Mouse (Mus musculus): Measurements from ENCODE around the gene Plk3.

Gene Plk3

DNA sequence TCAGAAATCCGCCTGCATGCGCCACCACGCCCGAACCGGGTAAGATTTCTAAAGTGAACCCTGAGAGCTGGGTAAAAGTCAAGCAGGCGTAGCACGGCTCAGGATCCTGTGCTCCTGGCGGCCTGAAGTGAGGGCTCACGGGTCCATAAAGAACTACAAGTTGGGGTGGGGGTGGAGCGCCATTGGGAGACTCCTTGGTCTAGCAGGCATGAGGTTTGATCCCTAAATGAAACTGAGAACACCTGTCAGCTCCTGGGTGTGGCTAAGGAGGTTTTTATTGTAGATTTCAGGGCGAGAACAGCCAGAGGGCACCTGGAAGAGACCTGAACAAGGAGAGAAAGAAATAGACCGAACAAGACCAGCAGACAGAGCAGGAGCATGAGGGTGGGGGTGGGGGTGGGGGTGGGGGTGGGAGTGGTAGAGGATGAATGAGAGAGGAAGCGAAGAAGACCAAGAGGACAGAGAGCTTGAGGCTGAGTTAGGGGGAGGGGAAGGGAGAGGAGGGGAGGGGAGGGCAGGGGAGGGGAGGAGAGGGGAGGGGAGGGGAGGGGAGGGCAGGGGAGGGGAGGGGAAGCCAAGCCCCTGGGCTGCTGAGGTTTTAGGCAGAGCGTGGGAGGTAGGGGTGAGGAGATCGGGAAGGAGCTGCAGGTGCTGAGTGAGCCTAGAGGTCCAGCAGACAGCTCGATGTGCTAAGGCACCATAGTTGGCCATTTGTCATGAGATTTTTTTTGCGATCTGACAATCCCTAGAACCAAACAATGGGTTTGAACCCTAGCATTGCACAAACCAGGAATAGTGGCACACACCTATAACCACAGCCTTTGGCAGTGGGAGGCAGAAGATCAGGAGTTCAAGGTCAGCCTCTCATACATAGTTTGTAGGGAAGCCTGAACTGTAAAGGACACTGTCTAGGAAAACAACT, 4.8 kb upstream of the Plk3 start:
- no peak for DNase-seq (ENCODE audit: low spot score)

DNA sequence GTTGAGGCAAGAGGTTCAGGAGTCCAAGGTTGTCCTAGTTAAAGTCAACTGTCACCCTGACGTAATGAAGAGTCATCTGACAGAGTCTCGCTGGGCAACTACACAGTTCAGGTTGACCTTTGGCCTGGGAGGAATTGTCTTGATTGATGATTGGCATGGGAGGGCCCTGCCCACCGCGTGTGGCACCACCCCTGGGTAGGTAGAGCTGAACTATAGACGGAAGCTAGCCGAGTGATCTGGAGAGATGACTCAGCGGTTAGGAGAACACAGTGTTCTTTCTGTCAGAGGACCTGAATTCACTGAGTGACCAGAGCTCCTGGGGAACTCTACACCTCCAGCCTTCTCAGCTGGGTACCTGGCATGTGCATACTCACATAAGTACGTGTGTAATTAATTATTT, 2.3 kb upstream of the Plk3 start:
- no peak for DNase-seq (ENCODE audit: low spot score)

DNA sequence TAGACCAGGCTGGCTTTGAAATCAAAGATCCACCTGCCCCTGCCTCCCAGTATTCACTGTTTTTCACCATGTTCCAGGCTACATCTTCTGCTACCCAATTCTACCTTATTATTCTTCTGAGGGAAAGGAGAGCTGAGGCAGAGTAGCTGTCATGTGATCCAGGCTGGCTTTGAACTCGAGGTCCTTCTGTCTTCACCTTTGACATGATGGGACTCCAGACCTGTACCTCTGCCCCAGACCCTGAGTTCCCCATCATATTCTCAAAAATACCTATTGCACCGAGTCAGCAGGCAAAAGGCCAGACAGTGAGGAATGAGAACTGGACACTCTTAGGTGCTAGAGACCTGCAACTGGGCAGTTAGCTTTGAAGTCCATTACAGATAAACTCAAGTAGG, 835 bp upstream of the Plk3 start:
- DNase-seq (ENCODE audit: low spot score) = no peak

DNA sequence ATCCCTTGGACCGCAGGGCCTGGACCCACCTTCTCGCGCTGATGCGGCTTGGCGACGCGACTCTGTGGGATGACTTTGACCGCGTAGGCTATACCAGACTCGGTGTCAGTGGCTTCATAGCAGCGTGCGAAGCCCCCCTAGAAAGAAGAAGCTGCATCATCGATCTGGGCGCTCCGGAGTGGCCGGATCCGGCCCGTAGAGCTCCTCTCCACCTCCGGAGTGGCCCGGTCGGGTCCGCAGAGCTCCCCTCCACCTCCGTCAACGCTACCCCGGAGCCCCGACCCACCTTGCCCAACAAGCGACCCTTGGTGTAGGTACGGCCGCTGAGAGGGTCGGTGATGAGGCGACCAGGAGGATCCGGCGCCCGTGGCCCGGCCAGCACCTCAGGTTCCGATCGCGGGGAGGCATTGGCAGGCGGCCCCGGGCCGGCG, 382 bp downstream of the Plk3 start:
- no peak for DNase-seq (ENCODE audit: low spot score)

DNA sequence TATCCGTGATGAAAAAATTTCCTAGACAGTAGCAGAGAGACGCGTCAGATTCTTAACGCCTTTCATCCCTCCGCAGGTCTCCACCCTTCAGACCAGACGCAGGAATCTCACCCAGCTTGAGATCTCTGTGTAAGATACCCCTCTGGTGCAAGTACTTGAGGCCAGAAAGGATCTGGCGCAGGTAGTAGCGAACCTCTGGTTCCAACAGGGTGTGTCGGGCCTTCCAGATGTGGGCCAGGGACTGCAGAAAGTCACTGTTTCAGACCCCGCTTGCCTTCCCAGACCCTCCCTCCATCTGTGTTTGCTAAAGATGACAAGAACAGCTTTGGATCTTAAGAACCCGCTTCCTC, 994 bp downstream of the Plk3 start:
- no peak for DNase-seq (ENCODE audit: low spot score)

DNA sequence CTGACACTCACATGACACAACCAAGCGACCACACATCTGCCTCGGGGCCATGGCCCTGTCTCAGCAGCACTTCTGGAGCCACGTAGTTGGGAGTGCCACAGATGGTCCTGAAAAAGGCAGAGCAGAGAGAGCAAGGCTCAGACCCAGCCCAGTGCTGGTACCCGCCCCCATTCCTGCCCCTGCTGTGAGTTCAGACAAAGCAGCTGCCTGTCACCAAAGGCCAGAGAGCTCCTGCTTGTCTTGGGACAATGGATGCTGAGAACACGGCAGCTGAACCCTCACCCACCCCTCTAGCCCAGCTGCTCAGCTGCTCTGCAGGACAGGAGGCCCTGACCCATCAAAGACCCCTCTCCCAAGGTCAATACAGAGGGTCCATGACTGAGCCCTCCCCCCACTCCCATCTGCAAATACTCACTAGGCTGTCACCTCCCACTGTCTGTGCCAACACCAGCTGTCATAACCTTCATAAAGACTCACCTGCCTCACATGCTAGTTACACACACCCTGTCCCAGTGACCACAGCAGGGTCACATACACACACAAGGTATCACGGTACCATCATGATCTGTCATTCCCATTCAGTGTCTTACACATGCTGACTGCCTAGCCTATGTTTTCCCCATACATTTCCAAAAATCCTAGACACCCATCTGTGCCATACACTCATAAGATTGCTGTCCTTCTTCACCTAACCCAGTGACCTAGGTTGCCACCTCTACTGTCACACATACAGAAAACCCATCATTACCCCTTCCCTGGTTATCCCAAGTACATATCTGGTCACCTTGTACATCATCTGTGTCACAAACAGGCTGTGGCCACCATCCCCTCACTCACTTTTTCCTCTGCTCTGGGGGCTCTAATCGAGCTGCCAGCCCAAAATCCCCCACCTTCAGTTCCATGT, 1.6 kb downstream of the Plk3 start:
- DNase-seq (ENCODE audit: low spot score) = no peak

DNA sequence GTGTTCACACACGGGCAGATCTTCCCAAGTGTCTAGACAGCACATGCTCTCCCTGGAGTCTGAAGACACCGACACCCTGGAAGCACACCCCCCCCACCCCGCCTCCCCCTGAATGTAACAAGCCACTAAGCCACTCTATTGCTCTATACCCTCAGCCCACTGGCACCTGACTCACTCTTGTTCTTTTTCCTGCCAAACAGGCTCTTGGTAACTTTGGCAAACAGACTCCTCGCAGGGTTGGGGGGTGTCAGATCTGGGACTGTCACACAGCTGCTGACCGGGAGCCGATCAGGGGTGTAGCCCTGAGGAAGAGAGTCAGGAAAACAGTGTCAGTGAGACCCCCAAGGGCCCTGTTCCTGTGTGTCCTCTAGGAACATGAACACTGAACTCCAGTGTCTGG, 2.6 kb downstream of the Plk3 start:
- DNase-seq (ENCODE audit: low spot score) = no peak

DNA sequence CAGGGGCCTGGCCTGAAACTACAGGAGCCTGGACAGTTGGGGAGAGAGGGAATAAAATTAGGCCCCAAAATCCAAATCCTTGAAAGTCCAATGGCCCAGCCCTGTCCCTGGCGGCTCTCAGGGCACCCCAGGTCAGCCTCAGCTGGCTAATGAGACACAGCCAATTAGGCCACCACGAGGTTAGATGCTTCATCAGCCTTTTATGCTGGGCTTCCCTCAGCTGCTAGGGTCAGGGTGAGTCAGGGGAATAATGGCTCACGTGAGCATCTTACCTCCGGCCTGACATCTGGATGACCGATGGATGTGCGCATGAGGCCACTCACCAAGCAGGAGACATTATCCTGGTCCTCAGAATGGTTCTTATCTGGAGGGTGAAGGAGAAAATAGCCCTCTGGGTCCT, 3.0 kb downstream of the Plk3 start:
- no peak for DNase-seq (ENCODE audit: low spot score)

DNA sequence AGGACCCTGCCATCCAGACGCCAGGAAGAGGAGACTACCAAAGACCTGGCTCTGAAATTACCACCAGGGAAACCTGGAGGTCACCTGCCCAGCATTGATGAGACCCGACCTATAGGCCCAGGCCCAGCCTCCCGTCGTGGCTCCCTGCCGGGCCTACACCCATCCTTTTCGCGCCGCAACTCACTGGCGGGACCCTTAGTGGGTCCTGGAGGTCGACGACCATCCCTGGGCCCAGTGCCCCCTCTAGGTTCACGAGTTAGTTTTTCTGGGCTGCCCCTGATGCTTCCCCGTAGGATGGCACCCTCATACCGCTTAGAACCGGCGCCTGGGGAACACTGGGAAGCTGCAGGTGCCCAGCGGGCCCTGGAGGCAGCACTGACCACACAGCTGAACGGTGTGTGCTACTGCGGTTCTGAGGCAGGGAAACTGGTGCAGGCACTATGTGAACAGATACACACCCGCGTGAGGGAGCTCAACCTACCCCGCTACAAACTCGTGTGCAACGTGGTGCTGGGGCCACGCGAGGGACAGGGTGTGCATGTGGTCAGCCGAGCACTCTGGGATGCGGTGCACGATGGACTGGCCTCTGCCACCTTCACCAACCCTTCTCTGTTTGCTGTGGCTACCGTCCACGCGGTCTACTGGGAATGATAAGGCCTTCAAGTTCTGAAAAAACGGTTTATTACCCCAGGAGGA, 5.6 kb downstream of the Plk3 start:
- no peak for DNase-seq (ENCODE audit: low spot score)

DNA sequence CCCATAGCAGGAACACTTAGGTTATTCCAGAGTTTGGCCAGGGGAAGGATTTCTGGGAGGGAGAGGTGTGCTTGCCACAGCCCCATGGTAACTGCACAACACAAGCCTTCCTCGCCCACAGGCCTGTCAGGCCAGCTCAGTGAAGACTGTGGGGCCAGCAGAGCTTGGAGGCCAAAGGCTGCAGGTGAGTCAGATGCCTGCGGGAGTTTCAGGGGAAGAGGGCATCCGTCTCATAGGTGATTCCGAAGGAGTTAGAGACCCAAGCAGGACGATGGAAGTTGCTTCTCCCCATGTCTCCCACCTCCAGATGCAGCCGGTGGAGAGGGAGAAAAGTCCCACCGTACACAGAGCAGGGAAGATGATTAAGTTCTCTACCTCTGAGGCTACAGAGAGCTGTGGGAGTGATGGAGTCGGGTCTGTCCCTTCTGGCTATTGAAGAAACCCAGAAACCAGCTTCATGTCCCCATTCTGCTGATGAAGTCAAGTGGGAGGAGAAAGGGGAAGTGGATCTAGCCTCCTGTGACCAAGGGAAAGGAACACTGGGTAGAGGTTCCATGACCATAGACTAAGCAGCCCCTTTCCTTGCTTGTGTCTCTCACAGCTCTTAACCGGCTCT, 7.0 kb downstream of the Plk3 start, which contains the start of gene Tctex1d4:
Gene Tctex1d4 (plus strand): TSS at position 120 of the 616 bp plus-strand sequence.
- peak; percentile 42 for DNase-seq (ENCODE audit: low spot score)

DNA sequence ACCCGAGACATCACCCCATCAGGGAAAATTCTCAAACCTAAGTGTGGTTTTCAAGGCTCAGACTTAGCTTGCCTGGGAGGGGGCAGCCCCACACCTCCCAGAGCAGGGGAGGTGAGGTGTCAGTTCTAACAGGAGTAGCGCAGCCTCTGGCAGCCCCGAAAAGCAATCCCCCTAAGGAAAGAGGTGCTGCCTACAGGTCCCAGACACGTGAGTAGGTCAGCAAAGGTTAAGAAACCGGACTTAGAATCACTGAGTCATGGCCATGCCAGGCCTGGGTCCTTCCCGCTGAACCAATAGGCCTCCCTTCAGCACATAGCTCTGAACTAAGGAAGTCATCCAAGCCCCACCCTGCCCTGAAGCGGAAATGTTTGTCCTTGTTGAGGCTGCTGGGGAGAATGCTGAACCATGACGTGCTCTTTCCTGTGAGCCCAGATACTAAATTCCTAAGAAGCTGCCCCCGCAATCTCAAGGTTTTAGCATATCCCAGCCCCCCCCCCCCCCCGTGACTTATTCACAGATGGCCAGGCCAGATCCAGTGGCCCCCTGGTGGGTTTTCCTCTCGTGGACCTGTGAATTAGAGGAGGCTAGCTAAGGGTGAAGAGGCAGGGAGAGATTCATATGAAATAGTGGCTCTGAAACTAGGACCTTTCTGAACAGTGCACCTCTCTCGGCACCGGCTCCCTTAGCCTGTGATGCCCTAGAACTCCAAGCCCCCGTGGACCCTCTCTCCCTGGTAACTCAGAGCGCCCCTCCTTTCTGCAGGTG, 7.7 kb downstream of the Plk3 start:
- peak; percentile 67 for DNase-seq (ENCODE audit: low spot score)

DNA sequence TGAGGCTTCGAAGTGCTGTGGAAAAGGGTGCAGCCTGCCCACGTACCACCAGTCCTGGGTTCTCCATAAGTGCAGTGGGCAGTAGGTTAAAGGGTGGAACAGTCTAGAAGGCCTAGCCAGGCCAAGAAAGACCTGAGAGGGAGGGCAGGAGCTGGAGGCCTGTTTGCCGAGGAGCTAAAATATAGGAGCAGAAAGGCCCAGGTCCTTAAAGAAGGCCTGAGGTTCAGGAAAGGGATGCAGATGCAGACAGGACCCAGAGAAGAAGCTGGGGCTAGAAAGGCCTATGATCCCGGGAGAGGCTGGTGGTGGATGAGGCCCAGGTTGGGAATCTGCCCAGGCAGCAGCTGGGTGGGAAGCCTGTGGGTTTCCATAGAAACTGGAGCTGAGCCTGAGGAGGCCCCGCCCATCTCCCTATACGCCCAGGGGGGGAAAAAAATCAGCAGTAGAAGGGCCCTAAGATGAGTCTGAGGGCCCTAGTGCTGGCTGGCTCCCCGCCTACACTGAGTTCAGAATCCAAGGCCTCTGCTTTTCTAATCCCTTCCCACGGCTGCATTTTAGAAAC, 8.3 kb downstream of the Plk3 start, which contains the start of gene Btbd19:
Gene Btbd19 (minus strand): TSS at position 378 of the 562 bp plus-strand sequence.
- peak; percentile 84 for DNase-seq (ENCODE audit: low spot score)

DNA sequence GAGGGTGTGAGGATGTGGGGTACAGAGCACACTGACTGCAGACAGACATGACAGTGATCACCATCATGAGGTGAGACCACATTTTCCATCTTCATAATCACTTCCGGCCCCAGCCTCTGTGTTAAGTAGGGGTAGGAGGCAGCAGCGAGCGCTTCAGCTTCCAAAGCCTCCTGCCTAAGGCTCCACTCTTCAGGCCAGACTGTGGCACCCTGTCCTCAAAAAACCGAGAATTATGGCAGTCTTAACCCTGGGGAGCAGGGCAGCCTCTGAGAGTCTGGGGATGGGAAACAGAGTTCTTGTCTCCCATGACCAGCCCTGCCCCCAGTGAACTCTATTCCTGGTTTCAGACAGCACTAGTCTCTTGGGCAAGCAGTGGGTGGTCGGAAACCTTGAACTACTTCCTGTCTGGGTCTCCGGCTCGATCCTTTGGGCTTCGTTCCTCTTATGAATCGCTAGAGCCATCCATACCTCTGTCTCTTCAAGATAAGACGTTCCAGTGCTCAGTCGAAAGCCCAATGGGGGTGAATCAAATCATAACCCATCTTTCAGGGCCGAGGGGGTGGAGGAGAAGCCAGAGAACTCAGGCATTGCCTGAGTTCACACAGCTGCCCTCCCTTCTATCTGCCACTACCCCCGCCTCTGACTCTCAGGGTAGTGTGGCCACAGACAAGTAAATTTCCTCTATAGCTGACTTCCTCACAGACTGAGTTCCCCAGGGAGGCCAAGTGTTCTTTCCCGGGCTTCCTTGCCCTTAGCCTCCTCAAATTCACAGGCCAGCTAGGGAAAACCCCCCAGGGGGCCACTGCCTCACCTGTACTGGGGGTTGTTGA, 9.0 kb downstream of the Plk3 start:
- DNase-seq (ENCODE audit: low spot score) = no peak

DNA sequence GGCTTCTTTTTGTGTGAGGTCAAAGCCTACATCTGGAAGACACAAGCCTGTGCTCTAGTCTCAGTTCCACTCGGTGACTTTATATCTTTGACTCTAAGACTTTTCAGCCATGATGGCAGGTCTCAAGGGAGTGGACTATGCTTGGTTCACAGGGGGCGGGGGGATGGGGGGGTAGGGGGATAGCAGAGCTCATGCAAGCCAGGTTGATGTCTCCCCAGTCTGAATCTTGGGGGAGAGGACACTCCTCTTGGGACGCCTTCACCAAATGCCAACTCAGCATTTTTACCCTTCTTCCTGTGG, 9.6 kb downstream of the Plk3 start:
- DNase-seq (ENCODE audit: low spot score) = no peak

DNA sequence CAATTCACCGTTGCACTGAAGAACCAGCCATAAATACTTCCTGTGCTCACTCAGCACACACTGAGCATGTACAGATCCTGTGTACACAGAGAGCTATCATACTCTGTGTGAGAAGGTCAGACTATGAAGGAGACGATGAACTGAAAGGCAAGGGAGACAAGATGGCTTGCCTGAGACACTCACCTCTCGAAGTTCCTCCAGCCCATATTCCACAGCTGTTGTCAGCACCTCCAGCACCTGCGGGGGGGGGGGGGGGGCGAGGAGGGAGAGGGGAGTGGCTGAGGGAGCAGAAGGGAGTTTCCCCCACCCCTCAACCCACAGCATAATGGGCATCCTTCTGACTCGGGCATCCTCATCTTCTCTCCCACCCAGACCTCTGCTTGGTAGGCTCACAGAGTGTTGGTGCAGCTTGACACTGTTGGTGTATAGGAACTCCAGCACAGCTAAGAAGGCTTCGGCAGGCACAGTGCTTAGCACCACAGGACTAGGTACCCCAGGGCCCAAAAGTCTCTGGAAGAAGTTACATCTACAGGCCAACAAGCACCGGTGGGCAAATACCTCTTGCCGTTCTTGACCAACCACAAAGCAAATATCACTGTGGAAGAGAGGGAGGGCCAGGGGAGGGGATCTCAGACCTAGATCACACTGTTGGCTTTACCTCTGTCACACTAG, 10.1 kb downstream of the Plk3 start:
- DNase-seq (ENCODE audit: low spot score) = no peak

DNA sequence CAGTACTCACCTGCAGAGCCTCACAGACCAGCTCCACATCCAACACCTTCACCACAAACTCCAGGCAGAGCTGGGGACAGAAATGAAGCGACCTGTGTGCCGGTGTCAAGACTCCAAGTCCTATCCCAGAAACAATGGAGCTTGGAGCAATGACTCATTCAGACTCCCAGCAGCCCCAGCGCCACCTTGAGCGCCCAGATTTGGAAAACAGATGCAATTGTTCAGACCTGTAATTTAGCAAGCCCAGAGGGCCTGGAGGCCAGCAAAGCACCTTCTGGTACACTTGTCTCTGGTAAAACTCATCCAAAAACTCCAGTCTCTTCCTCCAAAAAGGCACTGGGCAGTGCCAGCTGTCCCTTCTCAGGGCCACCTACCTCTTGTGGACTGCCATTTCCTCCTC, 11.6 kb downstream of the Plk3 start:
- no peak for DNase-seq (ENCODE audit: low spot score)

DNA sequence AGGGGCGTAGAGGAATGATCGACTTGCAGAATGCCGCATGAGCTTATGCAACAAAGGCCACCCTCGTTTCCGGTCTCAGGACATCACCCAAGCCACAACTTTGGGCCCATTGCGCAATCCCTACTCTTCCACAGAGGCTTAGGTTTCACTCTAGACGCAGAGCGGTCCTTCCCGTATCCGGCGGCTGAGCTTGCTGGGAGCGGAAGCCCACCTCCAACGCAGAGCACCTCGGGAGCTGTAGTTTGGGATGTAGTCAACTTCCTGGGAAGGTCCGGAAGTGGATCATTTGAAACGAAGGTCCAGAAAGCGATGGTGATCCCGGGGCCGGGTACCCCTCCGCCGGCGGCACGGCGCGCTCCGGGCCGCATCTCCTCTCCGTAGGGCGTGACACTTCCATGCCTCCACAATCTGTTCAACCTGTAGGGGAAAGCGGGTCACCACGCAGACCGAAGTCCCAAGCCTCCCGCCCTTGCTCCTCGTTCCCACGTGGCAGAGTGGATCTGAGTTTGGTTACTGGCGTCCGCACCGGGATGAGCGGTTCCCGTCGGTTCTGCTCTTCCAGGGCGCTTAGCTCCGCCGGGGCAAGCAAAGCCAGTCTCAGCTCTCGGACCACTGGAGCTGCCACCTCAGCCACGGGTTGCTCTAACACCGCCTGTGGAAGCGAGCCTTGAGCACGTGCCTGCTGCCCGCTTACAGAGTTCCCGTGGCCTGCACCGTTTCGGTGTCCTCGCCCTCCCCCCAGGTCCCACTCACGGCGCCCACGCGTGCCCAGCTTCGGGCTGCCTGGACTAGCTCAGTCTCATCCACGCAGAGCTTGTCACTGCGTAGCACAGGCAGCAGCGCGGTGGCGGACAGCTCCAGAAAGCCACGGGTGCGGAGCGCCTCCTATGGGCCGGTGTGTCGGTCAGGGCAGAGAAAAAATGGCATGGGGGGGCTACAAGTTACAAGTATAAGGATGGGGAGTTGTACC, 13.0 kb downstream of the Plk3 start:
- peak; percentile 92 for DNase-seq (ENCODE audit: low spot score)

DNA sequence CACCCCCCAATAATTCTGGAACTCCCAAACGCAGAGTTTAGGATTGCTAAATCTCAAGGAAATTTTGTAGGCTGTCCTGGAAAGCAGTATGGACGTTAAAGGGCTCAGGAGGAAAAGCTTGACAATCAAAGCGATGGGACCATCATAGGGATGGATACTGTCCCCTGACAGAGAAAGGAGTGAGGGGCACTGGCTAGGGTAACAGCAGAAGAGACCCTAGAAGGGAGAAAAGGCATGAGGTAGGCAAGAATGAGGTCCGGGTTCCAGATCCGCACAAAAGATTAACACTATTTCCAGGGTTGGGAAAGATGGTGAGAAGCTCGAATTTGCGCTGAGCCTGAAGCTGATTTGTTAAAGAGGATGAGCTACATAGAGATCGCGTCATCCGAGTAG, 13.7 kb downstream of the Plk3 start:
- DNase-seq (ENCODE audit: low spot score) = no peak

Measured in testis, postnatal 10 days (tissue).